Mouse (Mus musculus): ENCODE results near the gene A530016L24Rik. TPM values are rescaled to one million over a fixed set of nuclear protein-coding genes. Genes with fewer than 3 reads are reported as not detected.

The A530016L24Rik gene
- total and polyA plus RNA-seq, 3 experiments, result 0.27 TPM; not detected in 2

- ATAC-seq (ENCODE audit: extremely low read depth, insufficient number of reproducible peaks, low FRiP score, poor library complexity, severe bottlenecking) (no peak), DNase-seq (ENCODE audit: low spot score) (no peak)
- Histone ChIP-seq H3K27me3 (ENCODE audit: insufficient read depth, low read length) (peaks cover 3% of the 10 kb centered on the region), H3K4me3 (ENCODE audit: low read depth, low read length) (no peak overlapping the region; the same call in 1 of the 2 replicates), H3K9me3 (replicated peaks) (no peaks in the 10 kb centered on the region), H3K36me3 (replicated peaks) (no peaks in the 10 kb centered on the region), H3K4me1 (ENCODE audit: insufficient read depth, low read depth, low read length) (peaks cover under 1% of the 10 kb centered on the region; the same call in 1 of the 2 replicates)
- TF ChIP-seq TAL1 (conservative IDR thresholded peaks at IDR 0.05; ENCODE audit: low read depth, low read length) (no peak), POLR2AphosphoS5 (IDR thresholded peaks at IDR 0.05; ENCODE audit: insufficient replicate concordance, low read depth, low read length) (no peak), GATA2 (IDR thresholded peaks at IDR 0.05; ENCODE audit: borderline replicate concordance, low read depth, low read length) (no peak), CTCF (IDR thresholded peaks at IDR 0.05; ENCODE audit: low read depth, low read length) (no peak), GATA1 (IDR thresholded peaks at IDR 0.05; ENCODE audit: borderline replicate concordance, low read length) (no peak)
Measured at GRCm38 (mm10) chr12:112540321-112540720, 51.1 kb downstream of the A530016L24Rik start.

- H3K9me3 ChIP-seq (replicated peaks), result no peaks in the 10 kb centered on the region; the same call in 1 of the 2 replicates
- no peaks in the 10 kb centered on the region for H3K36me3 ChIP-seq (replicated peaks)
- ATAC-seq (ENCODE audit: extremely low read depth, insufficient number of reproducible peaks, low FRiP score, poor library complexity, severe bottlenecking) (no peak), DNase-seq (ENCODE audit: low spot score) (no peak)
- peaks cover 3% of the 10 kb centered on the region for H3K27me3 ChIP-seq (ENCODE audit: insufficient read depth, low read length)
- H3K4me3 ChIP-seq (ENCODE audit: low read depth, low read length), result no peak overlapping the region
- no peak for TF ChIP-seq POLR2AphosphoS5 (IDR thresholded peaks at IDR 0.05; ENCODE audit: insufficient replicate concordance, low read depth, low read length)
- TF ChIP-seq CTCF (IDR thresholded peaks at IDR 0.05; ENCODE audit: low read depth, low read length), result no peak
- no peak for TF ChIP-seq GATA2 (IDR thresholded peaks at IDR 0.05; ENCODE audit: borderline replicate concordance, low read depth, low read length)
- no peaks in the 10 kb centered on the region; the same call in 1 of the 2 replicates for H3K4me1 ChIP-seq (ENCODE audit: insufficient read depth, low read depth, low read length)
Measured at GRCm38 (mm10) chr12:112541483-112542091, 52.3 kb downstream of the A530016L24Rik start.

GRCm38 (mm10) chr12:112542257-112542919 is 53.1 kb downstream of the A530016L24Rik start:
- no peaks in the 10 kb centered on the region; the same call in 1 of the 2 replicates for H3K4me1 ChIP-seq (ENCODE audit: insufficient read depth, low read depth, low read length)
- no peaks in the 10 kb centered on the region; the same call in 1 of the 2 replicates for H3K9me3 ChIP-seq (replicated peaks)
- DNase-seq (ENCODE audit: low spot score) (no peak), ATAC-seq (ENCODE audit: extremely low read depth, insufficient number of reproducible peaks, low FRiP score, poor library complexity, severe bottlenecking) (no peak)
- no peaks in the 10 kb centered on the region for H3K36me3 ChIP-seq (replicated peaks)
- peaks cover 3% of the 10 kb centered on the region for H3K27me3 ChIP-seq (ENCODE audit: insufficient read depth, low read length)
- TF ChIP-seq GATA1 (IDR thresholded peaks at IDR 0.05; ENCODE audit: borderline replicate concordance, low read length) (no peak), GATA2 (IDR thresholded peaks at IDR 0.05; ENCODE audit: borderline replicate concordance, low read depth, low read length) (no peak), TAL1 (conservative IDR thresholded peaks at IDR 0.05; ENCODE audit: low read depth, low read length) (no peak), CTCF (IDR thresholded peaks at IDR 0.05; ENCODE audit: low read depth, low read length) (no peak), POLR2AphosphoS5 (IDR thresholded peaks at IDR 0.05; ENCODE audit: insufficient replicate concordance, low read depth, low read length) (no peak)
- no peak overlapping the region for H3K4me3 ChIP-seq (ENCODE audit: low read depth, low read length)

GRCm38 (mm10) chr12:112542920-112543300 is 53.7 kb downstream of the A530016L24Rik start:
- peak; percentile 90 for DNase-seq (ENCODE audit: low spot score)
- TF ChIP-seq CTCF (IDR thresholded peaks at IDR 0.05; ENCODE audit: low read depth, low read length) (peak; percentile 87), GATA1 (IDR thresholded peaks at IDR 0.05; ENCODE audit: borderline replicate concordance, low read length) (no peak)
- H3K27me3 ChIP-seq (ENCODE audit: insufficient read depth, low read length), result peaks cover 3% of the 10 kb centered on the region
- no peaks in the 10 kb centered on the region for H3K36me3 ChIP-seq (replicated peaks)
- no peaks in the 10 kb centered on the region; the same call in 1 of the 2 replicates for H3K9me3 ChIP-seq (replicated peaks)
- no peak overlapping the region for H3K4me3 ChIP-seq (ENCODE audit: low read depth, low read length)
- H3K4me1 ChIP-seq (ENCODE audit: insufficient read depth, low read depth, low read length), result no peaks in the 10 kb centered on the region; the same call in 1 of the 2 replicates
- ATAC-seq (ENCODE audit: extremely low read depth, insufficient number of reproducible peaks, low FRiP score, poor library complexity, severe bottlenecking), result no peak

GRCm38 (mm10) chr12:112543941-112544340 is 54.7 kb downstream of the A530016L24Rik start:
- TF ChIP-seq CTCF (IDR thresholded peaks at IDR 0.05; ENCODE audit: low read depth, low read length), result no peak
- Histone ChIP-seq H3K4me3 (ENCODE audit: low read depth, low read length) (no peak overlapping the region), H3K36me3 (replicated peaks) (no peaks in the 10 kb centered on the region), H3K27me3 (ENCODE audit: insufficient read depth, low read length) (peaks cover 3% of the 10 kb centered on the region), H3K4me1 (ENCODE audit: insufficient read depth, low read depth, low read length) (no peaks in the 10 kb centered on the region; the same call in 1 of the 2 replicates), H3K9me3 (replicated peaks) (no peaks in the 10 kb centered on the region; the same call in 1 of the 2 replicates)
- DNase-seq (ENCODE audit: low spot score) (no peak), ATAC-seq (ENCODE audit: extremely low read depth, insufficient number of reproducible peaks, low FRiP score, poor library complexity, severe bottlenecking) (no peak)

- H3K4me1 ChIP-seq (ENCODE audit: insufficient read depth, low read depth, low read length), result no peaks in the 10 kb centered on the region; the same call in 1 of the 2 replicates
- peaks cover 6% of the 10 kb centered on the region for H3K27me3 ChIP-seq (ENCODE audit: insufficient read depth, low read length)
- no peak for DNase-seq (ENCODE audit: low spot score)
Measured at GRCm38 (mm10) chr12:112544946-112545701, 55.9 kb downstream of the A530016L24Rik start.

More at GRCm38 (mm10) chr12:112544946-112545701, 55.9 kb downstream of the A530016L24Rik start:
- no peak for TF ChIP-seq GATA1 (IDR thresholded peaks at IDR 0.05; ENCODE audit: borderline replicate concordance, low read length)
- no peak for TF ChIP-seq POLR2AphosphoS5 (IDR thresholded peaks at IDR 0.05; ENCODE audit: insufficient replicate concordance, low read depth, low read length)
- no peak for TF ChIP-seq GATA2 (IDR thresholded peaks at IDR 0.05; ENCODE audit: borderline replicate concordance, low read depth, low read length)
- no peak for ATAC-seq (ENCODE audit: extremely low read depth, insufficient number of reproducible peaks, low FRiP score, poor library complexity, severe bottlenecking)
- Histone ChIP-seq H3K36me3 (replicated peaks) (no peaks in the 10 kb centered on the region), H3K4me3 (ENCODE audit: low read depth, low read length) (no peak overlapping the region), H3K9me3 (replicated peaks) (no peaks in the 10 kb centered on the region; the same call in 1 of the 2 replicates)

Measured in G1E (cell line).